Mouse (Mus musculus): ENCODE results near the gene Sacs. TPM values are rescaled to one million over a fixed set of nuclear protein-coding genes. Genes with fewer than 3 reads are reported as not detected.
"Not testable (repeated sequence)": the region's sequence is repeated elsewhere in the genome, so short reads cannot be mapped to it uniquely, and the experiment has no call there.

The Sacs gene
- polyA plus RNA-seq (2012; rRNA removed) = 0.56 and 0.57 TPM in 2 replicates

DNA sequence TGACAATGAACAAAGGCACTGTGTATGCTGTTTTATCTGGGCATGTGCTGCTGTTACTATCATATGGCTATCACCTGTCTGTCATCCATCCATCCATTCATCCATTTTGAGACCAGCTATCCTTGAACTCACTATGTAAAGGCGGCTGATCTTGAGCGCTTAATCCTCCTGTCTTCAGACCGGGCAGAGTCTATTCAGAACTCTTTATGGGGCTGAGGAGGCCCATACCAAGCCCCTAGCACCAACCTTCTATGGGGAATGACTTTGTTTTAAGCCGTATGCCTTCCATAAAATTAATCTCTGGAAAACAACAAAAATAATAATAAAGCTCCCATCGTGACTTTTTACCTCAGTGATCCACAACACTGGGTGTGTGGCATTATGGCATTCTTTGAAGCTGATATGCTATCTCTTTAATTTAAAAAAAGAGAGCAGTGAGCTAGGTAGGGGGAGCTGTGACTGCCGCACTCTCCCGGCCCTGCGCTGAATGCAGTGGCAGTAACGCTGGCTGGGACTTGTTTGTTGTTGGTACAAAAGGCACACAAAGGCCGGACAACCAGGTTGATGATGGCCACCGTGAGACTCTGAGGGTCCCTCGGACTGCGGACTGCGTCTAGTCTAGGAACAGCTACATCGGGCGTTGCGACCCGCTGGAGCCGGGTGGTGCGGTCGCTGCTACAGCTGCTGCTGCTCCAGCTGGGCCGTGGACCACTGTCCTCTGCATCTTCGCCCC is at the start of gene Sacs:
Gene Sacs, plus strand, starts transcription at position 464 of the 733 bp plus-strand sequence.
- no peak for DNase-seq (ENCODE audit: low read depth)

GRCm38 (mm10) chr14:61090955-61091354 is 47.3 kb upstream of the Sacs start:
- DNase-seq (ENCODE audit: low read depth) = no peak

DNA sequence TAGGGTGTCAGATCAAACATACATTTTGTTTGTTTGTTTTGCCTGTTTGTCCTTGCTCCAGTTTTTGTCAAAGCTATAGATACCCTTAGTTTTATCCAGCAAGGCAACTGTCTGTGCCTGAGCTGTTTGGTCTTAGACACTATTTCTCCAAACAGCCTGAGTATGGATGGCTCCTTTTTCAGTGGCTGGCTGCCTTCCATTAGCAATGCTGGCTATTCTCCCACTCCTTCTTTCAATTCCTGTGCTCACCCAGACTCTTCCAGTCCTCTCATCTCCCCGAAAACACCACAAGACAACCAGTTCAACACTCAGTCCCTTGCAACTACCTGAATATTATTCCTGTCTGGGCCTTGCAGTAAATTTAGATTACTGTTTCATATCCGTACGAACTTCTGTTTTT is 46.2 kb upstream of the Sacs start:
- no peak for DNase-seq (ENCODE audit: low read depth)

GRCm38 (mm10) chr14:61097974-61098625 is 40.2 kb upstream of the Sacs start:
- no peak for DNase-seq (ENCODE audit: low read depth)

DNA sequence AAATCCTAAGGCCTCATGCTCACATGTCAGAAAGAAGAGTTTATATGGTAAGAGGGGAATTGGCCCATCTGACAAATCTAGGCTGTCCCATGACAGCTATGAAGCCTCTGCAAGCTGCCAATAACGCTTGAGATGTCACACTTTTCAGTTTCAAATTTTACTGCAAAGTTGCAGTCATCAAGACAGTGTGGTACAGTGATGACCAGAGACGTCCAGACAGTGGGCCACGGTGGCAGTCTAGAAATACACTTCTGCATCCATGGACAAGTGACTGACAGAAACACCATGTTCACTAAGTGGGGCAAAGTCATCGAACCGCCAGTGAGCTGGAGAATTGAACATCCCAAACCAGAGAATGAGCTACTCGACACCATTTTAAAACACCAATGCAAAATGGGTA is 37.5 kb upstream of the Sacs start:
- no peak for DNase-seq (ENCODE audit: low read depth)

GRCm38 (mm10) chr14:61106404-61106803 is 31.9 kb upstream of the Sacs start:
- peak; percentile 17 for DNase-seq (ENCODE audit: low read depth)

GRCm38 (mm10) chr14:61108625-61109024 is 29.6 kb upstream of the Sacs start:
- DNase-seq (ENCODE audit: low read depth) = no peak

DNA sequence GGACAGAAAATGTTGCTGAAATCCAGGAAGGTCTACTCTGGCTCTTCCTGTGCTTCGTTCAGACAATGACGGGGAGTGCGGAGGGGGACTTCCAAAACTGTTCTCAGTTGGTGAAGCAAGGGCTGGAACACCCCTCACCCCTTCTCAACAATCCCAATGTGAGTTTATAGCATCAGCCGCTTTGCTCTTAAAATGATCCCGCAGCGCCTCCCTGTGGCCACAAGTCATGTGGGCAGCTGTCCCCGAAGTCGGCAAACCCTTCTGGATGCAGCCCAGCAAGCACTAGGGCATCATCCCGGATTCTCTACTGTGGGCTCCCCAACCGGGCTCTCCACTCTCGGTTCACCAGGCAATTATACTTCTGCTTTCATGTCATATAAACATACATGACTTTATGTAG is 25.9 kb upstream of the Sacs start:
- DNase-seq (ENCODE audit: low read depth) = no peak

GRCm38 (mm10) chr14:61124755-61125154 is 13.5 kb upstream of the Sacs start:
- no peak for DNase-seq (ENCODE audit: low read depth)

DNA sequence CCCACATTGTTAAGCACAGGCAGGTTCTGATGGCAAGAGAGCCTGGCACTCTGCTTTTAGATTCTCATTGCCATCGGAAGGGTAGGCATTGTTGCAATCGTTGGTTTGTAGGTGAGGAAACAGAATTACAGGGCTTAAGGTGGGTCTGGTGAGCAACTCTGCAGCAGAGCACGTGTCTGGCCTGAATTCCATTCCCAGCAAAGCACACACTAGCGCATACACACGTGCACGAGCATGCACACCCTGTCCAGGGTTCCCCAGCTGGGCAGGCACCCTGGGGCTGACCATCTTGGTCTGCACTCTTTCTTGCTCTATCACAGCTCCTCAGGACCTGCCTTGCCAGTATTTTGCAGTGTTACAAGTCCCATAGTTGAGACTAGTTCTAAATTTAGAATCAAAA is 13.1 kb upstream of the Sacs start:
- DNase-seq (ENCODE audit: low read depth) = no peak

DNA sequence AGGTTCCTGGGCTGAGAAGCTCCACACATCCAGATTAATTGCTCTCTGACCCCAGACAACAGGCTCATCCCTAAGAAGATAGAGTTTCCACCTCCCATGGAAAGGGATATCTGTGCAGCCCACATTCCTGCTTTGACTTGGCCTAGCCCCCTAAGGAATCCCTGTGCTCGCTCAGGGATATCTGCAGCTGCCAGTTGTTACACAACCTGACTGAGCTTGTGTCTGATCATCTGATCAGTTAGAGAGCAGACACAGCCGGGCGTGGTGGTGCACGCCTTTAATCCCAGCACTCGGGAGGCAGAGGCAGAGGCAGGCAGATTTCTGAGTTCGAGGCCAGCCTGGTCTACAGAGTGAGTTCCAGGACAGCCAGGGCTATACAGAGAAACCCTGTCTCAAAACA is 10.9 kb upstream of the Sacs start:
- not testable (repeated sequence) for DNase-seq (ENCODE audit: low read depth)

GRCm38 (mm10) chr14:61128961-61129507 is 9.2 kb upstream of the Sacs start:
- no peak for DNase-seq (ENCODE audit: low read depth)

DNA sequence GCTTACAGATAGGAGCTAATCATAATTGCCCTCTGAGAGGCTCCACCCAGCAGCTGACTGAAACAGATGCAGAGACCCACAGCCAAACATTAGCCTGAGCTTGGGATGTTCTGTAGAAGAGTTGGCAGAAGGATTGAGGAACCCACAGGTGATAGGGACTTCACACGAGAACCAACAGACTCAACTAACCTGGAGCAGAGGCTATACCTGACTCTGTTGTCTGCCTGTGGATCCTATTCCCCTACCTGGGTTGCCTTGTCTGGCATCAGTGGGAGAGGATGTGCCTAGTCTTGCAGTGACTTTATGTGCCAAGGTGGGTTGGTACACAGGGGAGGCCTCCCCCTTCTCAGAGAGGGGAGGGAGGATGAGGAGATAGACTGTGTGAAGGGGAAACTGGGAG is 5.7 kb upstream of the Sacs start:
- no peak for DNase-seq (ENCODE audit: low read depth)

- no peak for DNase-seq (ENCODE audit: low read depth)
Observed at GRCm38 (mm10) chr14:61134381-61135030, 3.8 kb upstream of the Sacs start.

GRCm38 (mm10) chr14:61137410-61137809 is 847 bp upstream of the Sacs start:
- no peak for DNase-seq (ENCODE audit: low read depth)

- DNase-seq (ENCODE audit: low read depth) = no peak
Observed at GRCm38 (mm10) chr14:61138727-61139067, 440 bp downstream of the Sacs start.

GRCm38 (mm10) chr14:61143358-61143757 is 5.1 kb downstream of the Sacs start:
- DNase-seq (ENCODE audit: low read depth) = no peak

DNA sequence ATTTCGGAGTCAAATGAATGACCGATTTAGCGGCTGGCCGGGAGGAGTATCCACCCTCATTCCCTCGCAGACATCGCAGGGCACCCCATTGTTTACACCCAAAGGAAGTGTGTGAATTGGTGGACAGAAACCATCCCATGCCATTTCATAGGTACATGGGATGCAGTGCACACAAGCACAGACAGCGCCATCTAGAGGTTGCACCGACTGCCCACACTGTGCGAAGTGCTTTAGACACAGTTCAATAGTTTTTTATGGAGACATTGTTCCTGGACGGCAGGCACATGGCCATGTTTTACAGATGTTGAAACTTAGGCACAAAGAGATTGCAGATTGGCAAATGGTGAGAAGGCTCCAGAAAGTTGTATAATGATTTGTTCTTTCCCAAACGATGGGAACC is 5.6 kb downstream of the Sacs start:
- no peak for DNase-seq (ENCODE audit: low read depth)

DNA sequence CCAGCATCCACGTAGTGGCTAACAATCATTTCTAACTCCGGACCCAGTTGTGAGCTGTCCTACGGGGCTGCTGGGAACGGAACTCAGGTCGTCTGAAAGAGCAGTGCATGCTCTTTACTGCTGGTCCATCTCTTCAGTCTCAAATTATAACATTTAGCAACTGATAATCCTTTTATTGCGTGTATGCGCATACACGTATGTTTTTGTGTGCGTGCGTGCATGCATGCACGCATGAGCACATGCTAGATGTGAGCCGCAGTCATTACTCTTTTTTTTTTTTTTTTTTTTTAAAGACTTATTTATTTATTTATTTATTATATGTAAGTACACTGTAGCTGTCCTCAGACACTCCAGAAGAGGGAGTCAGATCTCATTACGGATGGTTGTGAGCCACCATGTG is 12.2 kb downstream of the Sacs start:
- DNase-seq (ENCODE audit: low read depth) = not testable (repeated sequence)

DNA sequence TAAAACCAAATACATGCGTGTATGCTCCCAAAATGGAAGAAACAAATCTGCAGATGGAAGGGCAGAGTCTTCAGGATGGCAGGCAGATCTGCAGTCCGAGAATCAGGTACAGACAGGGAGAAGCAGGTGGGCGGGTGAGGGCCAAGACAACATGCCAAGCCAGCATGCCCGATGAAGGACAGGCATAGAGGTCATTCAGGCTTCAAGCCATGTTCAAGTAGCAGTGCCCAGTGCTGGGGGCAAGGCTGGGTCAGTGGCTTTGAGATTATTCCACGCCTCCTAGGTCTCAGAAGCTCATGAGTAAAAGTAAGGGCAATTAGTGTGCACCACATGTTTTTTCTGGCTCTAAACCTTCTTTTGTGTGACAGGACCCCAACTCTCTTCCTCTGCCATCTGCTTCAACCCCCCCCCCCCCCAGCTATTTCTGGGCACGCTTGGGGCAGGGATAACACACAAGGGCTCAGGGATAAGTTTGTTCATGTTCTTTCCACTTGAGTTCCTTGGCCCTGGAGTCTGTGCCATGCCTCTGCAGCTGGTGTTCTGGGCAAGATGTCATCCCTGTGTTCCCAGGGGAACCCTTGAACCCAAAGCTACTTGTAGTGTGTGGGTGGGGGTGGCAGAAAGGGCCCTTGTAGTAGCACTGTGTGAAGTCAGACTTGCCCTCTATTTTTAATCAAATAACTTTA is 16.8 kb downstream of the Sacs start:
- no peak for DNase-seq (ENCODE audit: low read depth)

DNA sequence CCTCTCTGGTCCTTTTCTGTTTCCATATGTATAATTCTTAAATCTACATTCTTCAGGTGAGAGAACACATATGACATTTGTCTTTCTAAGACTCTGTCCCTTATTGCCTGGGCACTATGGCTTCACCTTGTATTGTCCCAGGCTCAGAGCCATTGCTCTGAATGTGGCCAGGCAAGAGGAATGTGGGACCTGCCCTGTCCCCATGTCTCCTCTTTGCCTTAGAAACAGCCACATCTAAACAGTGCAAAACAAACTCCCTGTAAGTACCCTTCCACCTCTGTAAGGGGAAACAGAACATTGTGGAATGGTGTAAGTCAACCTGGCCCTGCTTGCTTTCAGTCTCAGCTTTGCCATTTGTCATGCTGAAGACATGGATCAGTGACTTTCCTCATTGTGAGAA is 17.4 kb downstream of the Sacs start:
- no peak for DNase-seq (ENCODE audit: low read depth)

GRCm38 (mm10) chr14:61157426-61157825 is 19.2 kb downstream of the Sacs start:
- DNase-seq (ENCODE audit: low read depth) = not testable (repeated sequence)
